Mouse (Mus musculus): ENCODE results near the gene Usp13. TPM values are rescaled to one million over a fixed set of nuclear protein-coding genes. Genes with fewer than 3 reads are reported as not detected.

The Usp13 gene
- polyA plus RNA-seq, 1 experiment from 2014 or later = 7.8 TPM

DNA sequence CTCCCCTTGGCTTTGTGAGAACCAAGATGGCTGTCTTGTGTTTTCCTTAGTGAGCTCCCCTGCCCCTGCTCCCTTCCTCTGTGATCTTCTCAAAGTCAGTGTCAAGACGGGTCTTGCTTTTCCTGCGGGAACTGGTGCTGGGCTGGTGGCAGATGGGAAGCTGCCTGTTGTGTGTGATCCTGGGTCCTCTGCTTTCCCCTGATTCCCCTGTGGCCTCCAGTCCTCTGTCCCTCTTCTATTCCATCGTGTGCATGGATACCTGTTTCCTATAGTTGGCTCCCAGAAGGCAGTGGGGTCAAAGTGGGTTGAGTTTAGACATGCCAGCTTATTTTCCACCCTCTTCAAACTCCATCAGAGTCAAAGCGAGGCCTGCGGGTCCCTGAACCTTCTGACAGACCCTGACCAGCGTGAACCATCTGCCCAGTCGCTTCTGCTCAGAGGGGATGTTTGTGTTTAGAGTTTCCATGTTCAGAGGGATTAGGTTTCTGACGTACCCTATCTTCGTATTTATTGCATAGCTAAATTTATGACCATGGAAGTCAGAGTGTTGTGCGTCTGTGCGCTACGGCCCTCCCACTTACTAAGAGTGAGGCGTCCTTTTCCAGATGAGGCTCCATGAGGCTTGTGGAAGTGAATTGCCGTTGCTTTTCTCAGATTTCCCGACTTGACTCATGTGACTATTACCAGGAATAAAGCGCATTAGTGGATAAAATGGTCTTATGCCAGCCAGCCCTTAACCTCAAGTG, 39.2 kb downstream of the Usp13 start:
- 66% methylated on average over 16 of the region's 16 CpGs for WGBS

DNA sequence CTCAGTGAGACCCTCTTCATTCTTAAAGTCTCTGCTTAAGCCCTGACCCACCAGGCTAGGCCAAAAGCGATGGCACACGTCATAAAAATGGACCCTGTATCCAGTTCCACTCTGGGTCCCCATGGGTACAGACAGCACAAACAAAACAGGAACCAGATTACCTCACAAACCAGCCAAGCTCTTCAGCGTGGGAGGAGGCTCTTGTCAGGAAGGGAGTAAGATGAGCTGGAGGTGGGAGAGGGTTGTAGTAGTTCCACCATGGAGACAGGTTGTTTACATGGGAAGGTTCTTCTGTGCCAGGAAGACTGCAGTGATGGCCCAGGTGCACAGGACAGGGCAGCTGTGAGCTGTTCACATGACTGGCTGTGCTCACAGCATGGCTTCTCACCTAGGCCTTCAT, 53.7 kb downstream of the Usp13 start:
- Histone ChIP-seq H3K9me3 (0 out of 2 replicates have a peak, but pooled peaks cover 4% of the 10 kb centered on the region), H3K36me3 (peaks cover 15% of the 10 kb centered on the region), H3K27ac (no peak overlapping the region), H3K9ac (replicated peaks) (no peak overlapping the region), H3K4me1 (replicated peaks) (no peaks in the 10 kb centered on the region), H3K4me2 (no peak overlapping the region), H3K4me3 (replicated peaks) (no peak overlapping the region), H3K27me3 (no peaks in the 10 kb centered on the region)
- ATAC-seq (ENCODE audit: insufficient number of reproducible peaks, insufficient read depth, low FRiP score, low TSS enrichment, low read depth) = no peak
- WGBS = 93% methylated on average over 3 of the region's 3 CpGs

More for the DNA sequence above, 39.2 kb downstream of the Usp13 start:
- no peak overlapping the region for H3K4me3 ChIP-seq (replicated peaks)
- no peaks in the 10 kb centered on the region for H3K9me3 ChIP-seq
- no peak overlapping the region for H3K27ac ChIP-seq
- H3K9ac ChIP-seq (replicated peaks) = no peak overlapping the region
- no peak for ATAC-seq (ENCODE audit: insufficient number of reproducible peaks, insufficient read depth, low FRiP score, low TSS enrichment, low read depth)
- no peaks in the 10 kb centered on the region for H3K27me3 ChIP-seq
- no peak overlapping the region for H3K4me2 ChIP-seq
- H3K36me3 ChIP-seq = no peaks in the 10 kb centered on the region; the same call in 1 of the 2 replicates
- H3K4me1 ChIP-seq (replicated peaks) = no peaks in the 10 kb centered on the region

DNA sequence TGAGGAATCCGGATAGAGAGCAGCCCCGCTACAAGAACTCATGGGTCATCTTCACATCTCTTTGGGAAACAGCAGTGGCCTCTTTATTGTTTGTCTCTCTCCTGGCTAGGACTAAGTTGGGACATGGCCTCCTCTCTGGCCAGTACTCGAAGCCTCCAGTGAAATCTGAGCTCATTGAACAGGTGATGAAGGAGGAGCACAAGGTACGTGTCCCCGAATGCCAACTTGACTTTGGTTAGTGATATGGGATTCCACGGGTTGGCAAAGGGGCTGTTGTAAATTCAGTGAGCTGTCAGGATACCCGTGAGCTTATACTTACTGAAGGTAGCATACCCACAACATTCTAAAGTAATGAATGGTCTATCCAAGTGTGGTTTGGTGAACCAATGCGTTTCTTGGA, 69.0 kb downstream of the Usp13 start:
- H3K4me2 ChIP-seq = no peak overlapping the region
- 86% methylated on average over 8 of the region's 8 CpGs for WGBS
- no peak overlapping the region for H3K27ac ChIP-seq
- ATAC-seq (ENCODE audit: insufficient number of reproducible peaks, insufficient read depth, low FRiP score, low TSS enrichment, low read depth) = no peak
- H3K4me1 ChIP-seq (replicated peaks) = no peaks in the 10 kb centered on the region
- H3K9ac ChIP-seq (replicated peaks) = no peak overlapping the region
- H3K9me3 ChIP-seq = no peaks in the 10 kb centered on the region
- no peaks in the 10 kb centered on the region for H3K27me3 ChIP-seq
- H3K36me3 ChIP-seq = peaks cover 9% of the 10 kb centered on the region; the same call in 1 of the 2 replicates
- H3K4me3 ChIP-seq (replicated peaks) = no peak overlapping the region

- ATAC-seq (ENCODE audit: insufficient number of reproducible peaks, insufficient read depth, low FRiP score, low TSS enrichment, low read depth) = no peak
- Histone ChIP-seq H3K4me1 (replicated peaks) (no peaks in the 10 kb centered on the region), H3K4me2 (no peak overlapping the region), H3K9me3 (no peaks in the 10 kb centered on the region), H3K4me3 (replicated peaks) (no peak overlapping the region), H3K27ac (no peak overlapping the region), H3K27me3 (no peaks in the 10 kb centered on the region), H3K36me3 (0 out of 2 replicates have a peak, but pooled peaks cover 5% of the 10 kb centered on the region), H3K9ac (replicated peaks) (no peak overlapping the region)
- WGBS = 93% methylated on average over 5 of the region's 5 CpGs
Measured at GRCm38 (mm10) chr3:32888886-32889285, 71.5 kb downstream of the Usp13 start.

DNA sequence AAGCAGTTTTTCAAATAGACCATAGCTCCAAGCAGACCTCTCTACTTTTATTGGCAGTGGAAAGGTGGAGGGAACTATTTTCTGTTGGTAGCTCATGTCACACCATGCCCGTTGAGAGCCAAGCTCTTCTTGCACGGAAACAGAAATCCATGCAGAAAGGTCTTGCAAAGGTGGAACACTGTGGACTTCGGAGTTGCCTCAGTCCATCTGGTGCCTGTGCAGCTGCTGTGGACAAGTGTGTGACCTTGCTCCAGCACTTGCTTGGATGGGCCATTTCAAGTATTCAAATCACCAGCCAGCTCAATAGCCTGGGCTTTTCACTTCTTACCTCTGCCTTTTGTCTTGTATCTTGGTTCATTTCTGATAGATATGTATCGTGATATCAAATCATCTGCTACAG, 72.8 kb downstream of the Usp13 start:
- WGBS = 97% methylated on average over 4 of the region's 4 CpGs
- Histone ChIP-seq H3K4me1 (replicated peaks) (no peaks in the 10 kb centered on the region), H3K9me3 (no peaks in the 10 kb centered on the region), H3K4me3 (replicated peaks) (no peak overlapping the region), H3K4me2 (no peak overlapping the region), H3K27ac (no peak overlapping the region), H3K9ac (replicated peaks) (no peak overlapping the region), H3K36me3 (peaks cover 10% of the 10 kb centered on the region; the same call in 1 of the 2 replicates), H3K27me3 (no peaks in the 10 kb centered on the region)
- no peak for ATAC-seq (ENCODE audit: insufficient number of reproducible peaks, insufficient read depth, low FRiP score, low TSS enrichment, low read depth)

DNA sequence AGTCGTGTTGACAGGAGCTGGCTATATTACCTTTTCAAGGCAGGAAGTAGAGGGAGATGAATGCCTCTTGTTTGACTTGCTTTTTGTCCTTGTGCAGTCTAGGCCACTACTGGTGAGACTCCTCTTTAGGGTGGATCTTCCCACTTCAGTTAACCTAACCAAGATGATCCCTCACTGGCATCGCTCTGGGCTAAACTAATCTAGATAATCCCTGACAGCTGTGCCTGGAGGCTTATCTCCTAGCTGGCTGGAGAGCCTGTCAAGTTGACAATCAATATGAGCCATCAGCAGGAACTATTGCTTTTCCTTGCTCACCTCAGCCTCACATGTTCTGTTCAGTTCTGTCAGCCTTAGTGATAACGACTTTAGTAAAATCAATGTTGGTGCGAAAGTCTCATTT, 86.1 kb downstream of the Usp13 start:
- H3K9me3 ChIP-seq = no peaks in the 10 kb centered on the region
- no peak for ATAC-seq (ENCODE audit: insufficient number of reproducible peaks, insufficient read depth, low FRiP score, low TSS enrichment, low read depth)
- H3K36me3 ChIP-seq = peaks cover 8% of the 10 kb centered on the region; the same call in 1 of the 2 replicates
- H3K27me3 ChIP-seq = no peaks in the 10 kb centered on the region
- no peak overlapping the region for H3K4me2 ChIP-seq
- H3K4me3 ChIP-seq (replicated peaks) = no peak overlapping the region
- no peak overlapping the region for H3K27ac ChIP-seq
- 48% methylated on average over 4 of the region's 4 CpGs for WGBS
- no peaks in the 10 kb centered on the region; the same call in 1 of the 2 replicates for H3K4me1 ChIP-seq (replicated peaks)
- H3K9ac ChIP-seq (replicated peaks) = no peak overlapping the region

DNA sequence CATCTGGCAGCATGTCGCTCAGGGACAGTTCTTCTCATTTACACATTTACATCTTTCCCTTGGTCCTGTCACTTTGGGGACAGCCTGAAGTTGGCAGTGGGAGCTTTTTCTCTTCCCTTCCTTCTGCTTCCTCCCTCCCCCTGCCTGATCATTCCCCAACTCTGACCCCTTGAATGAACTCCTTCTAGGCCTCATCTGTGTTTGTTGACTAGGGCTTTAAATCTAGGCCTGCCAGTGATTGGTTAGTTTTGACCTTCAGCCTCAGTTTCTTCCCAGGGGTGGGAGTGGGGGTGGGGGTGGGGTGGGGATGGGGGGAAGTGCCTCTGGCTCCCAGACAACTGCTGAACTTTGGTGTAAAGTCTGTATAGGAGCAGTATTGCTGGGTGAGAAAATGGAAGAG, 87.3 kb downstream of the Usp13 start:
- no peak for ATAC-seq (ENCODE audit: insufficient number of reproducible peaks, insufficient read depth, low FRiP score, low TSS enrichment, low read depth)
- Histone ChIP-seq H3K27me3 (no peaks in the 10 kb centered on the region), H3K4me3 (replicated peaks) (no peak overlapping the region), H3K4me1 (replicated peaks) (no peaks in the 10 kb centered on the region; the same call in 1 of the 2 replicates), H3K9me3 (no peaks in the 10 kb centered on the region), H3K4me2 (no peak overlapping the region), H3K27ac (no peak overlapping the region), H3K9ac (replicated peaks) (no peak overlapping the region), H3K36me3 (peaks cover 8% of the 10 kb centered on the region; the same call in 1 of the 2 replicates)
- 61% methylated on average over 1 of the region's 1 CpGs for WGBS

DNA sequence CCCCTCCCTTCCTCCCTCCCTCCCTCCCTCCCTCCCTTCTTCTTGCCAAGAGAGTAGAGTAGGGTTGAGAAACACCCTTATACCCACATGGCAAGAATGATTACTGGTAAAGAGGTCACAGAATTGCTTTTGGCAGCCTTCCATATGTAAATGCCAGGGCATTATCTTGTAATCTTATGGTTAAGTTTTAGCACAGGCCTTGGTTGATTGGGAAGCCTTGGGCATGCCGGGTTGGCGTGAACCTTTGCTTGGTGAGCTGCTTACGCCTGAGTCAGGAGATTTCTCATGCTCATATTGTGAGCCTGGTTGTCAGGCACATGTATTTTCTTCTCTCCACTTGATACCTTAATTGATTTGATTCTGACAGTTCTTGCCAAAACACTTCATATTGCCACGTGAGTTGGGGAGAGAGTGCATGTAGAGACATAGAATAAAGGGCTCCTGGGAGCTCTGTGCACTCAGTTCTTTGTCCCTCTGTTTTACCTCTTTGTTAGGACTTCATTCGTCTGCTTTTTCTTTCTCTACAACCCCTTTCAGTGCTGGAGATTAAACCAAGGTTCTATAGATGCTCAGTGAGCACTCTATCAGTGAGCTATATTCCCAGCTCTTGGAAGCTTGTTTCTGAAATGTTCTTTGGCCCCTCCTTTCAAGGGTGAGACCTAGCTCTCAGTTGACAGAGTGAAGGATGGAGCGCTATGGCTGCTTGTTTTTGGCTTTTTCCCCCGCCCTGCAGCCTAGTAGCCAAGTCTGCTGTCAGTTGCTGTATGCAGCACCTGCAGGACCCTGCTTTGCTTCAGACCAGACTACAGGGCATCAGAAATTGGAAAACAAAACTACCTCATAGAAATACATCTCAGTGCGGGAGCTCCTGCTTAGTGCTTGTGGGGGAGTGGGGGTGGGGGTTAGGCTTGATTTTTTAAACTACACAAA, 88.8 kb downstream of the Usp13 start:
- H3K9me3 ChIP-seq = no peaks in the 10 kb centered on the region
- H3K27ac ChIP-seq = no peak overlapping the region
- H3K27me3 ChIP-seq = no peaks in the 10 kb centered on the region
- WGBS = 79% methylated on average over 8 of the region's 8 CpGs
- H3K4me2 ChIP-seq = no peak overlapping the region
- no peak overlapping the region for H3K4me3 ChIP-seq (replicated peaks)
- peaks cover 8% of the 10 kb centered on the region; the same call in 1 of the 2 replicates for H3K36me3 ChIP-seq
- peaks cover 4% of the 10 kb centered on the region; the same call in 1 of the 2 replicates for H3K4me1 ChIP-seq (replicated peaks)
- H3K9ac ChIP-seq (replicated peaks) = no peak overlapping the region
- no peak for ATAC-seq (ENCODE audit: insufficient number of reproducible peaks, insufficient read depth, low FRiP score, low TSS enrichment, low read depth)

DNA sequence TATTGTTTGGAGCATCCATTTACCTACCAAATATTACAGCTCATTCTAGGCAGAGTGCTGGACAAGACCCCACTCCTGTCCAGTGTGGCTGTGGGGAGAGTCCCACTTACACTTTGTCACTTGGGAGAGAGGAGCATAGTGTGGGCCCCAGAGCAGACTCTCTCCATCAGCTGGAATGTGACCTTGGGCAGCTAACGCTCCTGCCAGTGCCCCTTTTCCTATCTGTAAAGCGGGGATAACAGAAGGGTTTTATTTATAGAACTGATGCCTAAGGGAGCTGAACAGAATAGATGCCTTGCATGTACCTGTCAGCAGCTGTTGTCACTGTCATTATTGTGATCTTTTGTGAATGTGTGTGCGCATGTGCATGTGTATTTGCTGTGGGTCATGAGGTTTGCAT, 91.1 kb downstream of the Usp13 start:
- no peaks in the 10 kb centered on the region; the same call in 1 of the 2 replicates for H3K36me3 ChIP-seq
- ATAC-seq (ENCODE audit: insufficient number of reproducible peaks, insufficient read depth, low FRiP score, low TSS enrichment, low read depth) = no peak
- H3K27ac ChIP-seq = no peak overlapping the region
- H3K9ac ChIP-seq (replicated peaks) = no peak overlapping the region
- H3K27me3 ChIP-seq = no peaks in the 10 kb centered on the region
- H3K9me3 ChIP-seq = no peaks in the 10 kb centered on the region
- no peak overlapping the region for H3K4me3 ChIP-seq (replicated peaks)
- peaks cover 4% of the 10 kb centered on the region; the same call in 1 of the 2 replicates for H3K4me1 ChIP-seq (replicated peaks)
- WGBS = 83% methylated on average over 3 of the region's 3 CpGs
- H3K4me2 ChIP-seq = no peak overlapping the region

GRCm38 (mm10) chr3:32910071-32910551, 92.8 kb downstream of the Usp13 start:
- ATAC-seq (ENCODE audit: insufficient number of reproducible peaks, insufficient read depth, low FRiP score, low TSS enrichment, low read depth) = peak; percentile 64
- Histone ChIP-seq H3K9me3 (no peaks in the 10 kb centered on the region), H3K4me2 (no peak overlapping the region), H3K4me1 (replicated peaks) (0 out of 2 replicates have a peak, but pooled peaks cover 4% of the 10 kb centered on the region), H3K9ac (replicated peaks) (no peak overlapping the region), H3K4me3 (replicated peaks) (no peak overlapping the region), H3K27me3 (no peaks in the 10 kb centered on the region), H3K27ac (no peak overlapping the region), H3K36me3 (peaks cover 16% of the 10 kb centered on the region)
- WGBS = 17% methylated on average over 7 of the region's 7 CpGs

GRCm38 (mm10) chr3:32924168-32924567, 106.8 kb downstream of the Usp13 start:
- 82% methylated on average over 6 of the region's 6 CpGs for WGBS
- H3K36me3 ChIP-seq = peaks cover 52% of the 10 kb centered on the region
- H3K27ac ChIP-seq = no peak overlapping the region
- no peak for ATAC-seq (ENCODE audit: insufficient number of reproducible peaks, insufficient read depth, low FRiP score, low TSS enrichment, low read depth)
- no peak overlapping the region for H3K4me3 ChIP-seq (replicated peaks)
- H3K4me1 ChIP-seq (replicated peaks) = no peaks in the 10 kb centered on the region
- H3K9ac ChIP-seq (replicated peaks) = no peak overlapping the region
- H3K9me3 ChIP-seq = peaks cover 5% of the 10 kb centered on the region; the same call in 1 of the 2 replicates
- no peaks in the 10 kb centered on the region for H3K27me3 ChIP-seq
- no peak overlapping the region for H3K4me2 ChIP-seq

All from limb, embryonic 12.5 days (tissue).